Mouse (Mus musculus) myocyte (in vitro differentiated cells): Measurements from ENCODE around the gene Ncoa5. TPM values are rescaled to one million over a fixed set of nuclear protein-coding genes. Genes with fewer than 3 reads are reported as not detected.
A peak's percentile ranks its signal among the peaks of the same experiment; 100 is the strongest.

Experiments used
- H3K27me3 ChIP-seq: one replicate; pipeline ENCODE4 v1.6.1; 2011; ENCODE audit not compliant: control insufficient read depth, insufficient read depth, insufficient read length
- H3K36me3 ChIP-seq: one replicate; pipeline ENCODE4 v1.6.1; 2011; ENCODE audit not compliant: control insufficient read depth, insufficient read depth
- H3K4me2 ChIP-seq: one replicate; pipeline ENCODE4 v1.6.1; 2011; ENCODE audit warnings: low read depth, control low read depth
- H3K4me3 ChIP-seq: one replicate; pipeline ENCODE4 v1.5.1; 2011; ENCODE audit warnings: mild to moderate bottlenecking, control low read depth, moderate library complexity
- H3K79me2 ChIP-seq: one replicate; pipeline ENCODE4 v1.6.1; 2011; ENCODE audit not compliant: control insufficient read depth, insufficient read depth
- H3ac ChIP-seq: one replicate; pipeline ENCODE4 v1.6.1; 2011; ENCODE audit not compliant: control insufficient read depth, insufficient read length
- CEBPB ChIP-seq: IDR thresholded peaks from 2 replicates; pipeline ENCODE4 v1.6.1; 2011; ENCODE audit warnings: mild to moderate bottlenecking, moderate library complexity; ENCODE audit not compliant: poor library complexity, insufficient read depth, severe bottlenecking
- E2F4 ChIP-seq: IDR thresholded peaks from one replicate; pipeline ENCODE4 v1.6.1; 2011; ENCODE audit warnings: mild to moderate bottlenecking, control low read depth, moderate library complexity; ENCODE audit not compliant: insufficient read depth
- MAX ChIP-seq: IDR thresholded peaks from one replicate; pipeline ENCODE4 v1.6.1; 2011; ENCODE audit warnings: low read depth, mild to moderate bottlenecking, control low read depth
- MYOD1 ChIP-seq, 3 experiments: IDR thresholded peaks; one replicate each; pipeline ENCODE4 v1.6.1; 2011; ENCODE audit warnings: control low read depth in 2 of 3, low read depth in 2 of 3, mild to moderate bottlenecking in 2 of 3, moderate library complexity in 1 of 3; ENCODE audit not compliant: insufficient read length in 2 of 3, control insufficient read depth in 1 of 3
- MYOG ChIP-seq, 3 experiments: IDR thresholded peaks; one replicate each; pipeline ENCODE4 v1.6.1; 2011; ENCODE audit warnings: control low read depth in 2 of 3, low read depth in 2 of 3, mild to moderate bottlenecking in 2 of 3; ENCODE audit not compliant: insufficient read length in 2 of 3, control insufficient read depth in 1 of 3, insufficient read depth in 1 of 3
- POLR2A ChIP-seq: IDR thresholded peaks from one replicate; pipeline ENCODE4 v1.6.1; 2011; ENCODE audit warnings: low read depth, mild to moderate bottlenecking, control low read depth, moderate library complexity; ENCODE audit not compliant: insufficient read length
- POLR2AphosphoS2 ChIP-seq: IDR thresholded peaks from one replicate; pipeline ENCODE4 v1.6.1; 2011; ENCODE audit warnings: low read depth, control low read depth; ENCODE audit not compliant: insufficient read length
- REST ChIP-seq: IDR thresholded peaks from one replicate; pipeline ENCODE4 v1.6.1; 2011; ENCODE audit warnings: mild to moderate bottlenecking, control low read depth, moderate library complexity; ENCODE audit not compliant: insufficient read depth, insufficient read length
- SRF ChIP-seq: IDR thresholded peaks from one replicate; pipeline ENCODE4 v1.6.1; 2011; ENCODE audit warnings: low read depth; ENCODE audit not compliant: control insufficient read depth, insufficient read length
- TCF12 ChIP-seq: IDR thresholded peaks from one replicate; pipeline ENCODE4 v1.6.1; 2011; ENCODE audit warnings: mild to moderate bottlenecking, control low read depth; ENCODE audit not compliant: poor library complexity, insufficient read depth, severe bottlenecking
- TCF3 ChIP-seq: IDR thresholded peaks from one replicate; pipeline ENCODE4 v1.6.1; 2011; ENCODE audit warnings: low read depth, control low read depth; ENCODE audit not compliant: insufficient read length
- USF1 ChIP-seq: IDR thresholded peaks from one replicate; pipeline ENCODE4 v1.6.1; 2011; ENCODE audit warnings: low read depth, mild to moderate bottlenecking, control low read depth, moderate library complexity
- polyA plus RNA-seq: library from polyadenylated mRNA; unstranded; fragments of >200 nt; fragmentation: generic; extraction: Trizol; gene quantifications from one replicate; pipeline ENCODE4 v1.2.1, GENCODE M21; 2012; ENCODE audit warnings: missing spikeins

Gene Ncoa5
- polyA plus RNA-seq, 1 experiment, result 24.0 TPM

- no peak overlapping the region for H3K4me3 ChIP-seq
- TF ChIP-seq E2F4 (no peak), MAX (no peak), MYOG (IDR thresholded peaks at IDR 0.05; ENCODE audit: control insufficient read depth in 1 of 3, insufficient read depth in 1 of 3, insufficient read length in 2 of 3, low read depth in 2 of 3) (no peak), POLR2A (no peak), TCF12 (no peak), TCF3 (no peak), SRF (no peak), USF1 (no peak), CEBPB (no peak)
Measured at GRCm38 (mm10) chr2:165001958-165002357, 32.7 kb downstream of the Ncoa5 start.

DNA sequence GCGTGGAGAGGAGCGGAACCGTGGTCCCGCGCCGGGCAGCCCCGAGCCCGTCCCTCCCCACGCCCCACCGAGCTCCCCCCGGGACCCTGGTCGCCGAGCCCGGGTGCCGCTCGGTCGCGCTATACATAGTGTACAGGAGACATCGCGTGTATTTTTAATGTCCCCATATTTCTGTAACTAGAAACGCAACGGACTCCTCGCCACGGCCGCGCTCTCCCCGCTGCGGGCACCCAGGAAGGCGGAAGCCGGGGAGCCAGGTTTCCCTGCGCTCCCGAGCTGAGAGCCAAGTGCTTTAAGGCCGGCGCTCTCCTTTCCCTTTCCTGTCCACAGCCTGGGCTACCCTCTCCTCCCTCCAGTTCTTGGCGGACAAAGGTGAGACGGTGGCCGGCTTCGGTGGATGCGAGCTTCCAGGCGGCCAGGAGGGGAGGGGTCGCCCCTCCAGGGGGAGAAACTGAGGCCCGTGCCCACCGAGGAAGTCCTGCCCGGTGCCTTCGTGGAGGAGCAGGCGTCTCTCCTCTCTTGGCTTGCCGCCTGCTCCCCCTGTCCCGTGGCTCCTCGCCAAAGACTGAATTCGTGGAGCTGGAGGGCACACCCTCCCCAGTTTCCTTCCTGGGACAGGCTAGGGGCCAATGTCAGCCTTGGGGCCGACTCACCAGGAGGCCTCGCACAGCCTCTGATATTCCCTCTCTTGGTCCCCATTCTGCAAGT, 36.8 kb downstream of the Ncoa5 start:
- Histone ChIP-seq H3K4me2 (no peak overlapping the region), H3K79me2 (no peaks in the 10 kb centered on the region), H3K36me3 (no peaks in the 10 kb centered on the region), H3K27me3 (no peaks in the 10 kb centered on the region), H3ac (no peak overlapping the region), H3K4me3 (no peak overlapping the region)
- TF ChIP-seq TCF3 (no peak), POLR2A (no peak), POLR2AphosphoS2 (peak; percentile 7), REST (no peak)

More at GRCm38 (mm10) chr2:165001958-165002357, 32.7 kb downstream of the Ncoa5 start:
- H3K4me2 ChIP-seq, result no peak overlapping the region
- H3ac ChIP-seq, result no peak overlapping the region
- H3K27me3 ChIP-seq, result no peaks in the 10 kb centered on the region
- peaks cover 31% of the 10 kb centered on the region for H3K36me3 ChIP-seq
- H3K79me2 ChIP-seq, result no peaks in the 10 kb centered on the region

DNA sequence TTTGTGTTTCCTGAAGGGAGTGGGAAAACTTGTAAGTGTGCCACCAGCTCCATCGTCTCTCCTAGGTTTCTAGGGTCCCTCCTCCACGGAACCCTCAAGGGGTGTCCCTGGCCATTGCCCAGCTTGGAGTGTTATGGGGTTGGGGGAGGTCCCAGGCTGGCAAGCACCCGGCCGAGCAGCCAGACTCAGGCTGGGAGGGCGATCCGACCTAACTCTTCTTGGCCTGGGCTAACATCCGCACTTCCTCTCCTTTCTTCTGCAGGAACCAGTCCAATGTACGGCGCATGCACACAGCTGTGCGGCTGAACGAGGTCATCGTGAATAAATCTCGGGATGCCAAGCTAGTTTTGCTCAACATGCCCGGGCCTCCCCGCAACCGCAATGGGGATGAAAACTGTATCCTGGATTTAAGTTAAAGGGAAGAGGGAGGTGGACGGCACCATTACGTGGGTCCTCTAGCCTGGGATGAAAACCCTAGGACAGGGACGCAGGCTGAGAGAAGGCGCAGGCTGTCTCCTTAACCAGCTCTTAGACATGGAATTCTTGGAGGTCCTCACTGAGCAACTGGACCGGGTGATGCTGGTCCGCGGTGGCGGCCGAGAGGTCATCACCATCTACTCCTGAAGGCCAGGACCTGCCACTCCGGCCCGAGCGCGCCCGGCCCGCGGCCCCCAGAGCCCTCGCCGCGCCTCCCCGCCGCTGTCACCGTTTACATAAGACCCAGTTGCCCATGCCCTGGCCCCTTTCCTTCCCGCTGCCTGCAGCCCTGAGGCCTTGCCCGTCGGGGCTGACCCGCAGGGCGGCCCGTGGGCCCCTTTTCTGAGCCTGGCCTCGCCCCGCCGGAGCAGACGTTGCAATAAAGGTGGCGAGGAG, 37.6 kb downstream of the Ncoa5 start:
- Histone ChIP-seq H3K79me2 (no peaks in the 10 kb centered on the region), H3K4me3 (no peak overlapping the region), H3ac (no peak overlapping the region), H3K27me3 (no peaks in the 10 kb centered on the region), H3K4me2 (no peak overlapping the region), H3K36me3 (no peaks in the 10 kb centered on the region)
- TF ChIP-seq MAX, result no peak
- no peak for TF ChIP-seq MYOD1 (IDR thresholded peaks at IDR 0.05; ENCODE audit: control insufficient read depth in 1 of 3, insufficient read length in 2 of 3, low read depth in 2 of 3)
- no peak for TF ChIP-seq POLR2A
- no peak for TF ChIP-seq E2F4
- TF ChIP-seq TCF3, result no peak
- TF ChIP-seq POLR2AphosphoS2, result no peak
- no peak for TF ChIP-seq MYOG (IDR thresholded peaks at IDR 0.05; ENCODE audit: control insufficient read depth in 1 of 3, insufficient read depth in 1 of 3, insufficient read length in 2 of 3, low read depth in 2 of 3)
- TF ChIP-seq SRF, result no peak
- no peak for TF ChIP-seq USF1
- no peak for TF ChIP-seq CEBPB
- no peak for TF ChIP-seq TCF12
- TF ChIP-seq REST, result no peak

DNA sequence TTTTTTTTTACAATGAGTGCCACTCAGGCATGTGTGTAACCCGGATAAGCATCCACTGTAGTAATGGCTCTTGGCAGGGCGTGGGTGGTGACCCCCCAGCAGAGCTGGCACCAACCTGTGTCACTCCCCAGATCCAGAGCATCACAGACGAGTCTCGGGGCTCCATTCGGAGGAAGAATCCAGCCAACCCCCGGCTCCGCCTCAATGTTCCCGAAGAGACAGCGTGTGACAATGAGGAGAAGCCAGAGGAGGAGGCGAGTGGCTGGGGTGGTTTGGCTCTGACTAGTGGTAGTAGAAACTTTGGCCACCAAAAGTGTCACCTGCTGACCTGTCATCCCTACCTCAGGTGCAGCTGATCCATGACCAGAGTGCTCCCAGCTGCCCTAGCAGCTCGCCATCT, 38.7 kb downstream of the Ncoa5 start:
- Histone ChIP-seq H3ac (no peak overlapping the region), H3K27me3 (peaks cover 11% of the 10 kb centered on the region)
- no peak for TF ChIP-seq POLR2AphosphoS2
- TF ChIP-seq POLR2A, result no peak
- no peak for TF ChIP-seq SRF
- no peak for TF ChIP-seq TCF3
- TF ChIP-seq MYOD1 (IDR thresholded peaks at IDR 0.05; ENCODE audit: control insufficient read depth in 1 of 3, insufficient read length in 2 of 3, low read depth in 2 of 3), result no peak
- no peak for TF ChIP-seq E2F4
- no peak for TF ChIP-seq MAX
- no peak for TF ChIP-seq USF1
- no peak for TF ChIP-seq TCF12
- no peak for TF ChIP-seq CEBPB
- no peak for TF ChIP-seq MYOG (IDR thresholded peaks at IDR 0.05; ENCODE audit: control insufficient read depth in 1 of 3, insufficient read depth in 1 of 3, insufficient read length in 2 of 3, low read depth in 2 of 3)
- no peak for TF ChIP-seq REST

More for the DNA sequence above, 38.7 kb downstream of the Ncoa5 start:
- no peaks in the 10 kb centered on the region for H3K79me2 ChIP-seq
- H3K4me2 ChIP-seq, result no peak overlapping the region
- no peaks in the 10 kb centered on the region for H3K36me3 ChIP-seq
- no peak overlapping the region for H3K4me3 ChIP-seq
